Mouse (Mus musculus) heart, embryonic 10.5 days (tissue): ENCODE data around the gene Exog. TPM values are rescaled to one million over a fixed set of nuclear protein-coding genes. Genes with fewer than 3 reads are reported as not detected.

ENCODE experiments used
- DNase-seq: peaks from one replicate; pipeline ENCODE4 v3.0.0-alpha.2; 2017; ENCODE audit warnings: low spot score
- H3K27ac ChIP-seq: fragments of 300-500 bp; sonication (generic); 2 replicates; pipeline ENCODE4 v1.5.1; 2016; ENCODE audit warnings: mild to moderate bottlenecking
- H3K27me3 ChIP-seq: fragments of 300-500 bp; sonication (generic); 2 replicates; pipeline ENCODE4 v1.6.1; 2016; ENCODE audit warnings: mild to moderate bottlenecking; ENCODE audit not compliant: poor library complexity, insufficient read depth, severe bottlenecking
- H3K36me3 ChIP-seq: fragments of 300-500 bp; sonication (generic); 2 replicates; pipeline ENCODE4 v1.6.1; 2016; ENCODE audit warnings: mild to moderate bottlenecking, moderate library complexity
- H3K4me1 ChIP-seq: fragments of 300-500 bp; sonication (generic); 2 replicates; pipeline ENCODE4 v1.6.1; 2016; ENCODE audit warnings: mild to moderate bottlenecking
- H3K4me3 ChIP-seq: fragments of 300-500 bp; sonication (generic); 2 replicates; pipeline ENCODE4 v1.5.1; 2016; ENCODE audit warnings: mild to moderate bottlenecking, moderate library complexity
- H3K9me3 ChIP-seq: fragments of 300-500 bp; sonication (generic); 2 replicates; pipeline ENCODE4 v1.6.1; 2016; ENCODE audit warnings: mild to moderate bottlenecking, moderate library complexity
- WGBS: fragments of 180-500 bp; shearing (Covaris S2); methylation state at CpG from one replicate; pipeline ENCODE4 v1.1.7; 2016; 5-methylcytosine and 5-hydroxymethylcytosine counted together
- polyA plus RNA-seq: library from polyadenylated mRNA; unstranded; fragments of >200 nt; fragmentation: Nextera tagmentation; extraction: Ambion mirVana; gene quantifications from 2 replicates; pipeline ENCODE4 v1.2.1, GENCODE M21; 2016

The Exog gene
- polyA plus RNA-seq, 1 experiment from 2014 or later, result 25.0 TPM

DNA sequence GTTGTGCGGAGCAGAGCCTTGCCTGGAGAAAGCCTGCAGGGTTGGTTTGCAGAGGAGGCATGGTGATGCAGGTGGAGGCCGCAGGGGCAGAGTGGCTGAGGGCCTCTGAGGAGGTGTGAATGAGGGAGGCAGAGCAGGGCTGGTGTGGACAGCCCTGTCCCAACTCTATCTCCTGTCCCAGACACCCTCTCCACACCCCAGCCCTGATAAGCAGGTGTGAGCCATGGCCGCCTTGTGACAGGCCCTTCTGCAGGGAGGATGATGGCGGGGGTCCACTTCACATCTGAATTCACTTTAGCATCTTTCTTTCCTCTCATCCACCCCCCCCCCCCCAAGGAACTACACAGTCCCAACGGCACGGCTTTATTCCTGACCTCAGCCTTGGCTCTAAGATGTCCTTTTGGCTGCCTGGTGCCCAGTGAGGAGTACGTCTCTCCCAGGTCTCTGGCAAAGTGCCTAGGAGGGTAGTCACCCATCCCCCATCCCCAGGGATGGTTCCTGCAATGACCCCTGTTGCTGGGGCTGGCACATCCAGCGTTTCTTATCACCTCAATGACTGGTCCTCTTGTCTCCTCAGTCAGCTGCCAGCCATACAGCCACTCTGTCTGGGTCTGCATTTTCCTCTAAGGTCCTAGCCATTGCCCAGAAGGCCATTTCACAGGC lies 25.1 kb downstream of the Exog start:
- WGBS, result 29% methylated on average over 8 of the region's 8 CpGs
- peaks cover 80% of the 10 kb centered on the region for H3K4me1 ChIP-seq
- H3K9me3 ChIP-seq, result no peaks in the 10 kb centered on the region
- H3K36me3 ChIP-seq, result peaks cover 16% of the 10 kb centered on the region
- H3K27ac ChIP-seq, result peak overlapping the region; percentile 85
- H3K4me3 ChIP-seq, result 0 out of 2 replicates have a peak overlapping the region, but pooled peaks have one; percentile 9
- H3K27me3 ChIP-seq, result no peaks in the 10 kb centered on the region
- DNase-seq, result peak; percentile 94

DNA sequence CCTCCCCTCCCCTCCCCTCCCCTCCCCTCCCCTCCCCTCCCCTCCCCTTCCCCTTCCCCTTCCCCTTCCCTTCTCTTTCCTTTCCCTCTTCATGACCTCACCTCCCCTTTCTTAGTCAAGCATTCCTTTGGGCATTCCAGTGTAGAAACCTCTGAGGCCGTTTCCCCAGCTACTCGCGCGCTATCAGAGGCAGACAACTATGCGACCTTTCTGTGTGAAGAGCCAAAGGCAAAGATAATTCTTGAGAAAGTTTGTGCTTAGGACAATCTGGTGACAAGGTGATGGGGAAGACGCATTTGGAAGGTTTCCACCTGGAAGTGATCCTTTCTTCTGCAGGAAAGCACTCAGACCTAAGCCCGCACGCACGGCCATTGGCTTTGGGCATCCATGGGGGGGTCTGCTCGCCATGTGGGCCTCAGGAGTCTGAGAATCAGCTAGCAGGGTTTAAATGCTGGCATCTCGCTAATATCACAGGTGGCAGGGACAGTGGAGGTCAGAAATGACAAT lies 27.7 kb downstream of the Exog start:
- WGBS, result 45% methylated on average over 11 of the region's 11 CpGs
- peak overlapping the region; percentile 81; the same call in 1 of the 2 replicates for H3K27ac ChIP-seq
- no peak for DNase-seq
- peaks cover 86% of the 10 kb centered on the region for H3K4me1 ChIP-seq
- peaks cover 4% of the 10 kb centered on the region; the same call in 1 of the 2 replicates for H3K27me3 ChIP-seq
- no peak overlapping the region for H3K4me3 ChIP-seq
- peaks cover 3% of the 10 kb centered on the region; the same call in 1 of the 2 replicates for H3K36me3 ChIP-seq
- H3K9me3 ChIP-seq, result no peaks in the 10 kb centered on the region

GRCm38 (mm10) chr9:119473011-119473410 lies 28.3 kb downstream of the Exog start:
- peaks cover 86% of the 10 kb centered on the region for H3K4me1 ChIP-seq
- peak overlapping the region; percentile 81; the same call in 1 of the 2 replicates for H3K27ac ChIP-seq
- peaks cover 4% of the 10 kb centered on the region; the same call in 1 of the 2 replicates for H3K27me3 ChIP-seq
- H3K4me3 ChIP-seq, result no peak overlapping the region
- no peaks in the 10 kb centered on the region for H3K9me3 ChIP-seq
- no peak for DNase-seq
- WGBS, result 79% methylated on average over 1 of the region's 1 CpGs
- no peaks in the 10 kb centered on the region for H3K36me3 ChIP-seq

- Histone ChIP-seq H3K4me3 (no peak overlapping the region), H3K27ac (peak overlapping the region; percentile 81), H3K4me1 (peaks cover 86% of the 10 kb centered on the region), H3K9me3 (no peaks in the 10 kb centered on the region), H3K36me3 (no peaks in the 10 kb centered on the region), H3K27me3 (peaks cover 4% of the 10 kb centered on the region; the same call in 1 of the 2 replicates)
- DNase-seq, result no peak
- WGBS, result 67% methylated on average over 9 of the region's 9 CpGs
Measured at GRCm38 (mm10) chr9:119473608-119474164, 28.9 kb downstream of the Exog start.

DNA sequence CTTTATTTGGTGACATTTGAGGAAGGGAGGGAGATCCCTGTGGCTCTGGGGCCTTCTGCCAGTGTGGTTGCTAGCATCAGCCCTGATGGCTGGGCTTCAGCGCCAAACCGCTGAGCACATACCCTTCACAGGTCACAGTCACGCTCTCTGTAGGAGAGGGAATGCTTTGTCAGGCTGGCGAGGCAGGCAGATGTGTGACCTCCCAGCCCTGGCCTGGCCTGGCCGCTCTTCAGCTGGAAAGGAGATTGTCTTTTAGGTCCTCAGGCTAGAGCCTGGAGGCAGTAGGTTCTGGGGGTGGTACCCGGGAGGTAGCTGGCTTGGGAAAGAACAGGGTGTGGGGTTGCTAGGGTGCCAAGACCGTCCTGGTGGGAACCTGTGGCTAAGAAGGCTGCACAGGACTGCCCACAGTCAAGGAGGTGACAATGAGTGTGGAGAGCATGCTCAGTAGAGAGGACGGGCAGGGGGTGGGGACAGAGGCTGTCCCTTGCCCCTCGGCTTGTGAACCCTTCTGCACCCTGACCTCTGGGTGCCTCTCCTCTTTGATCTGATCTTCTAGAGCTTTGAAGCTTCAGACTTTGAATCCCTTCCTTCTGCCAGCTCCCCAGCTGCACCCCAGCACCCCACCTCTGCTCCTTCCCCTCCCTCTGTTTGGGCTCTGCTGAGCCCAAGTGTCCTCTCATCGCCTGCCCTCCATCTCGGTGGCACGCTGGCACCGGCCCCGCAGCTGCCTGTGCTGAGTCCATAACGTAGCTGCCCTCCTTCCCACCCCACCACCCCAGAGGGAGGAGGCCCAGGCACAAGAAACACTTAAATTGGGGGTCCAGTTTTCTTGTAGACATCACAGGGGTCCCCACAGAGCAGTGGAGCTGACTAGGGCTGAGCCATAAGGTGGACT lies 30.2 kb downstream of the Exog start:
- no peaks in the 10 kb centered on the region for H3K9me3 ChIP-seq
- H3K27ac ChIP-seq, result peak overlapping the region; percentile 81
- no peak for DNase-seq
- WGBS, result 52% methylated on average over 15 of the region's 15 CpGs
- H3K4me3 ChIP-seq, result no peak overlapping the region
- H3K4me1 ChIP-seq, result peaks cover 86% of the 10 kb centered on the region
- H3K27me3 ChIP-seq, result peaks cover 4% of the 10 kb centered on the region; the same call in 1 of the 2 replicates
- H3K36me3 ChIP-seq, result no peaks in the 10 kb centered on the region

GRCm38 (mm10) chr9:119477754-119478153 lies 33.0 kb downstream of the Exog start:
- Histone ChIP-seq H3K4me3 (no peak overlapping the region), H3K27ac (peak overlapping the region; percentile 76), H3K9me3 (no peaks in the 10 kb centered on the region), H3K36me3 (no peaks in the 10 kb centered on the region), H3K4me1 (peaks cover 60% of the 10 kb centered on the region), H3K27me3 (peaks cover 15% of the 10 kb centered on the region; the same call in 1 of the 2 replicates)
- 58% methylated on average over 6 of the region's 6 CpGs for WGBS
- DNase-seq, result no peak

DNA sequence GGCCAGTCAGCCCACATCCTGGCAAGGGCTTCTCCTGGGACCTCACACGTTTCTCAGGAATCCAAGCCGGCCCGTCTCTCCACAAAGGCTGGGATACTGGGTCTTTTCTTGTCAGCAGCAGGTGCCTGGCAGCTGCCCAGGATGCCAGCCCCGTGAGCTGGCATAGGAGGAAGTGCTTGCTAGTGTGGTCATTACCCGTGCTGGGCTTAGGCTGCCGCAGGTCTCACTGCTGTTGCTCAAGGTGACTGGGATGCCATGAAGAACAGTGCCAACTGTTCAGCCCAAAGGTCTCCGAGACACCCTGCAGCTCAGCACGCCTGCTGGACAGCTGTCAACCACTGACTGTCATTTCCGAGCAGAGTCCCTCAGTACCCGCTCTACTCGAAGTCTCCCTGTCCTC lies 33.6 kb downstream of the Exog start:
- 84% methylated on average over 11 of the region's 11 CpGs for WGBS
- Histone ChIP-seq H3K4me3 (no peak overlapping the region), H3K27ac (peak overlapping the region; percentile 76; the same call in 1 of the 2 replicates), H3K27me3 (peaks cover 20% of the 10 kb centered on the region), H3K9me3 (no peaks in the 10 kb centered on the region), H3K36me3 (no peaks in the 10 kb centered on the region), H3K4me1 (peaks cover 58% of the 10 kb centered on the region)
- DNase-seq, result no peak

DNA sequence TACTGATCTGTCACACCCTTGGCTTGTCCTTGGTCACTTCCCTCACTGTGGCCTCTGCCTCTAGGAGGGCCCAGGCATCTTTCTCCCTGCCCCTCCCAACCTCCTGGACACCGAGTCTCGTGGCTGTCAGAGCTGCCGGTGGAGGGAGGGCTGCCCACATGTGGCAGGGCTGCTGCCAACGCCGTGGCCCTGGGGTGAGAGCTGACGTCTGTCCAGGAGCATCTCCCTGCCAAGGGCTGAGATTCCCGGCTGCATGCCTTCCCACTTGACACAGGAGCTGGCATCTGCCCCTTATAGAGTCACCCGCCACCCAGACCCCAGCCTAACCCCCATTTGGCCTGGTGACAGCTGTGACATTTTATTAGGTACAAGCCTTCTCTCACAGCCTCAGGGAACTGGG lies 34.6 kb downstream of the Exog start:
- 44% methylated on average over 8 of the region's 8 CpGs for WGBS

DNA sequence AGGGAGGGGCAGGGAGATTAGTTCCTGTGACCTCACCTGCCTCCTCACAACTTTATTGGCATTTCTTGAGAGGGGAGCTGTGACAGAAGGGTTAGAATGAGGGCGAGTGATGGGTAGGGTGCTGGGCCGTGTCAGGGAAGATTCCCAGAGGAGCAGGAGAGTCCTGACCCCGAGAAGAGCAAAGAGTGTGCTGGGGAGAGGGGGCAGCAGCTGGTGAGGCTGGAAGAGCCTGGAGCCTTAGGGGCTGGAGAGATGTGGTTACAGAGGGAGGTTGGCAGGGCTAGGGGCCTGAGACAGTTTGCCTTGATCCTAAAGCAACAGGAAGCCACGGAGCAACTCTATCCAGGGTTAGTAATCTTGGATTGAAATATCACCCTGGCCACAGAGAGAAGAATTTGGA lies 36.9 kb downstream of the Exog start:
- no peak overlapping the region for H3K27ac ChIP-seq
- peaks cover 24% of the 10 kb centered on the region for H3K36me3 ChIP-seq
- DNase-seq, result no peak
- 78% methylated on average over 4 of the region's 4 CpGs for WGBS
- H3K27me3 ChIP-seq, result peaks cover 16% of the 10 kb centered on the region
- H3K4me1 ChIP-seq, result peaks cover 43% of the 10 kb centered on the region
- no peak overlapping the region for H3K4me3 ChIP-seq
- H3K9me3 ChIP-seq, result no peaks in the 10 kb centered on the region

More for the DNA sequence above, 34.6 kb downstream of the Exog start:
- Histone ChIP-seq H3K4me1 (peaks cover 57% of the 10 kb centered on the region), H3K27me3 (peaks cover 20% of the 10 kb centered on the region), H3K36me3 (0 out of 2 replicates have a peak, but pooled peaks cover 6% of the 10 kb centered on the region), H3K4me3 (no peak overlapping the region), H3K27ac (peak overlapping the region; percentile 76), H3K9me3 (no peaks in the 10 kb centered on the region)
- DNase-seq, result no peak

DNA sequence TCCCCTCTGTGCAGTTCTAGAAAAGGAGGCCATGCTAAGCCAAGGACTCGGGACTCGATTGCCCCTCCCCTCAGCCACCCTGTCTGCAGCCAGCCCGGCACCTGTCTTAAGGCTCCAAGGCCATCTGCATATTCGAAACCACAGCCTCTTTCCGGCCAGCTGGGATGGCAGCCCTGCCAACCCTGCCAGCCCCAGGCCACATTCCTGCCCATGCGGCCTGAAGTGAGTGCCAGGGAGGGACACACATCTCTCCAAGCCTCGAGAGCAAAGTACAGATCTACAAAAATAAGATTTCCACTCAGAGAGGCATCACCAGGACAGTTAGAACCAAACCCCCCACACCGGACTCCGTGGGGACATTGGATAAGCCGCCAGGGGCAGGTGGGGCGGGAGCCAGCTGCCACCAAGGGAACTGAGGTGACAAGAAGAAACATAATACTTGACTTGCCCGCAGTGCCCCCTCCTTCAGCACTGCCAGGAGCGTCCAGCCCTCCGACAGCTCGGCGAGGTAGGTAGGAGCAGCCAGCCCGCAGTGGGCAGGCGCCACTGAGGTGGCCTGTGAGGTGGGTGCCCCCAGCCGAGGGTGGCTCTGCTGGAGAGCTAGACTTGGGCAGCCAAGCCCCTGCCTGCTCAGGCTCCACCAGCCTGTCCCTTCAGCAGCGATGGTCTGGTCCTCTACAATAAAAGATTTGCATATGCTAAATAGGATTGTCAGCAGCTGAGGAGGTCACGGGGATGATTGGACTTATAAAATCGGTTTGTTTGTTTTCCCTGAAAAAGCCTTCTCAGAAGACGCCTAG lies 39.0 kb downstream of the Exog start:
- 52% methylated on average over 23 of the region's 23 CpGs for WGBS

DNA sequence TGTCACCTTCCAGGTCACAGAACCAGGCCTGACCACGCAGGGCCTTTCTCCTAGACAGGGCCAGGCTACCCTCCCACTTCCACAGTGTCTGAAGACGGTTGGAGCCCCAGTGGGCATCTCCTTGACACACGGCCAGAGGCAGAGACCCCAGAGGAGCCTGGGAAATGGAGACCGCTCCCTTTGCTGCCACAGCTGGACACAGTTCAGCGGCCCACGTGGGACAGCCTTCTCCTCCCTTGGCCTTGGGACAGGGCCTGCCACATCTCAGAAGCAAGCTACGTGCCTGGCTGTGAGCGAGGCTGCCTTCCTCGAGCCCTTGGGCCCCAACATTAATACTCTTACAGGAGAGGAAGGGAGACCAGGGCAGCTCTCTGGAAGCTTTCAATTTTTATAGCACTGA lies 39.7 kb downstream of the Exog start:
- no peaks in the 10 kb centered on the region for H3K9me3 ChIP-seq
- H3K27me3 ChIP-seq, result peaks cover 16% of the 10 kb centered on the region
- 0 out of 2 replicates have a peak overlapping the region, but pooled peaks have one; percentile 29 for H3K27ac ChIP-seq
- H3K4me3 ChIP-seq, result no peak overlapping the region
- 60% methylated on average over 9 of the region's 9 CpGs for WGBS
- H3K4me1 ChIP-seq, result peaks cover 19% of the 10 kb centered on the region
- DNase-seq, result no peak
- H3K36me3 ChIP-seq, result peaks cover 37% of the 10 kb centered on the region

More for the DNA sequence above, 39.0 kb downstream of the Exog start:
- Histone ChIP-seq H3K27ac (peak overlapping the region; percentile 52; the same call in 1 of the 2 replicates), H3K4me1 (peaks cover 25% of the 10 kb centered on the region), H3K27me3 (peaks cover 16% of the 10 kb centered on the region), H3K4me3 (no peak overlapping the region), H3K9me3 (no peaks in the 10 kb centered on the region), H3K36me3 (peaks cover 30% of the 10 kb centered on the region)
- no peak for DNase-seq

- WGBS, result 86% methylated on average over 13 of the region's 13 CpGs
- H3K4me3 ChIP-seq, result no peak overlapping the region
- 0 out of 2 replicates have a peak overlapping the region, but pooled peaks have one; percentile 29 for H3K27ac ChIP-seq
- peaks cover 16% of the 10 kb centered on the region for H3K27me3 ChIP-seq
- peaks cover 41% of the 10 kb centered on the region for H3K36me3 ChIP-seq
- H3K4me1 ChIP-seq, result peaks cover 14% of the 10 kb centered on the region
- H3K9me3 ChIP-seq, result no peaks in the 10 kb centered on the region
- DNase-seq, result no peak
Measured at GRCm38 (mm10) chr9:119484868-119485267, 40.1 kb downstream of the Exog start.
